Mouse (Mus musculus) thymus, adult 2 months (tissue): ENCODE measurements around the gene Lrrk1.

ENCODE experiments used
- CTCF ChIP-seq: fragments of 200-500 bp; IDR thresholded peaks from 2 replicates; pipeline ENCODE4 v1.5.1; 2012; ENCODE audit warnings: mild to moderate bottlenecking, control low read depth, low read length, moderate library complexity, borderline replicate concordance; ENCODE audit not compliant: control insufficient read depth, poor library complexity, insufficient read depth; ENCODE audit errors: extremely low read depth
- POLR2A ChIP-seq: fragments of 200-500 bp; IDR thresholded peaks from 2 replicates; pipeline ENCODE4 v1.6.1; 2012; ENCODE audit warnings: mild to moderate bottlenecking, low read length, control low read depth, moderate library complexity; ENCODE audit not compliant: control insufficient read depth, poor library complexity, insufficient read depth; ENCODE audit errors: extremely low read depth

DNA sequence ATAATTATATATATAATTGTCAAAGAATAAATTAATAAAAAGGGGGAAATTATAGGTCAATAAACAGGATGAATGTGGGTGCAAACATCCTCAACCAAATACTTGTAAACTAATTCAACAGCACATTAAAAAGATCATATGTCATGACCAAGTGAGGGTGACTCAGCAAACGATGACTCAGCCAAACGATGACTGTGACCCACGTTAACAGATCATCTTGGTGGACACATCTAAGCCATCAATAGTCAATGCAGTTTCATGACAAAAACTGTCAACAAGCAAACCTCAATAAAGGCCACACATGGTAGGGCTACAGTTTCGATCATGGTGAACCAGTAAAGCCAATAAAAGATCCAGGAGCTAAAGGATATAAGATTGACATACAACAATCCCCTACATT, 29.1 kb downstream of the Lrrk1 start:
- TF ChIP-seq POLR2A (no peak), CTCF (no peak)
